Mouse (Mus musculus): ENCODE results near the gene Eif4ebp2. TPM values are rescaled to one million over a fixed set of nuclear protein-coding genes. Genes with fewer than 3 reads are reported as not detected.

Gene Eif4ebp2
- polyA plus RNA-seq, 1 experiment from 2014 or later = 43.6 TPM

DNA sequence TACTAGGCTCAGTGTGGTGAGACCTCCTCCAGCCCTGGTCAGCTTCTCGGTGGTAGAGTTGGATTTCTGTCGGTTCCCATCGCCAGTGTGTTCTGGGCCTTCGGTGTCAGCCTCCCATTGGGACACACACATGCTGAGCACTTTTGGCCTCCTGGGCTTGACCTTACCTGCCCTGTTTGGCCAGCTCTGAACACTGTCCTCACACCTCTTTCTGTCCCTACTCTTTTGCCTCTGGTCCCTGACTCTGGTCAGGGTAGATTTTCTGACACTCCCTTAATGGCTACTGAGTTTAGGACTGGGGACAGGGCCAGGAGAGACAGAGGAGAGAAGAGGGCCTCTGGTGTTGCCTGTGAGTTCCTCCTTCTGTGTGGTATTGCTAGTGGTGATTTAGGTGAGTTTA, 27.5 kb upstream of the Eif4ebp2 start:
- H3K27ac ChIP-seq (ENCODE audit: low read depth) = no peak overlapping the region
- 90% methylated on average over 4 of the region's 4 CpGs for WGBS (ENCODE audit: insufficient replicate concordance)
- H3K4me2 ChIP-seq (ENCODE audit: low read depth, low read length) = no peak overlapping the region
- DNase-seq (no peak), ATAC-seq (no peak)
- H3K9ac ChIP-seq (replicated peaks) = no peak overlapping the region
- no peak overlapping the region for H3K4me3 ChIP-seq (ENCODE audit: low read depth, low read length)
- H3K9me3 ChIP-seq (ENCODE audit: low read length) = no peaks in the 10 kb centered on the region
- H3K4me1 ChIP-seq (ENCODE audit: insufficient read depth) = peaks cover 10% of the 10 kb centered on the region
- TF ChIP-seq CTCF (IDR thresholded peaks at IDR 0.05; ENCODE audit: low read depth) (no peak), EP300 (IDR thresholded peaks at IDR 0.05; ENCODE audit: low read depth) (no peak)
- no peaks in the 10 kb centered on the region for H3K36me3 ChIP-seq (replicated peaks; ENCODE audit: insufficient read depth, low read length)
- no peaks in the 10 kb centered on the region for H3K27me3 ChIP-seq (ENCODE audit: insufficient read depth, low read length)

DNA sequence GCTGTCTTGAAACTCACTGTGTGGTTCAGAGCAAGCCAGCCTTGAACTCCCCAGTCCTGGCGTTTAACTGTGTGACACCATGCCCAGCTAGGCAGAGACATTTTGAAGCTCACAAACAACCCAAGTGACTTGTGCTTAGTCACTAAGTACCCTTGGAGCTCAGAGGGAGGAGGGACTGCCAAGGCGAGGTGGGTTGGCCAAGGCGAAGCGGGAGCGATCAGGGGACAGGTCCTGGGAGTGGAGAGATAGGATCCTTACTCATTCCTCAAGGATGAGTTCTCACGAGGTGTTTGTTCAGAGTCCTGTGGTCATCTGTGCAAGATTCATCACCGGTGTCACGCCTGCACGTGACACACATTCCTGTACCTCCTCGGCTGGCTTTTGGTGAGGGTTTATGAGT, 27.0 kb upstream of the Eif4ebp2 start:
- WGBS (ENCODE audit: insufficient replicate concordance) = 87% methylated on average over 10 of the region's 10 CpGs
- TF ChIP-seq EP300 (IDR thresholded peaks at IDR 0.05; ENCODE audit: low read depth) (no peak), CTCF (IDR thresholded peaks at IDR 0.05; ENCODE audit: low read depth) (no peak)

DNA sequence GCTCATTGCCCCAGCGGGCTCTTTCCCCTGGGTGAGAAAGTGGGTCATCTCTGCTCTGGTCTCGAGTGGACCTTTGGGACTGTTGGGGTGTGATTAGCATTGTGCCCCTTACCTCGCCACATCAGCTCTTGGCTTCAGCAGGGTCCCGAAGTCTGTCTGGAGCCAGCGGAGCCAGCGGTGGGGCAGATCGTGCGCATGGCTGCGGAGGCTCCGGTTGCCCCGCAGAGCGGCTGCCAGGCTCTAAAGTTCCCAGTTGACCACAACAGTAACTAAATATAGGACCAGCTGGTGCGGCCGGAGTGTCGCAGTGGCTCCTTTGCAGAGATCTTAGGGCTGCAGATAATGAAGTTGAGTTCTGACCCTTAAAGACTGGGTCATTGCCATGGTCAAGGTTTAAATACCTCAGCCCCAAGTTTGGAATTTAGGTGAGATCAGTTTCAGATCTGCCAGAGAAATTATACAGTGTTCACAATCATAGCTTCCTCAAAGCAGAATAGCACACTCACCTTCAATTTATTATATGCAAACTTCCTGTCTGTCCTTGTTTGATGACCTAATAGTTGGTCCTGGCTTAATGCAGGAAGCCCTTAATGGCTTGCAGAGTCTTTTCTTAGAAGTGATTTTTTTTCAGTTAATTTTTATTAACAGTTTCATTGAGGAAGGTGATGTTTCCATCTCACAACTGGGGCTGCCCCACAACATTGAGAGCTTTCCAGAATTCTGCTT, 24.1 kb upstream of the Eif4ebp2 start:
- TF ChIP-seq CTCF (IDR thresholded peaks at IDR 0.05; ENCODE audit: low read depth) (no peak), EP300 (IDR thresholded peaks at IDR 0.05; ENCODE audit: low read depth) (no peak)
- peak overlapping the region; percentile 74 for H3K9ac ChIP-seq (replicated peaks)
- H3K36me3 ChIP-seq (replicated peaks; ENCODE audit: insufficient read depth, low read length) = no peaks in the 10 kb centered on the region
- ATAC-seq (no peak), DNase-seq (no peak)
- no peaks in the 10 kb centered on the region for H3K27me3 ChIP-seq (ENCODE audit: insufficient read depth, low read length)
- peak overlapping the region; percentile 95 for H3K4me2 ChIP-seq (ENCODE audit: low read depth, low read length)
- peak overlapping the region; percentile 65 for H3K4me3 ChIP-seq (ENCODE audit: low read depth, low read length)
- H3K9me3 ChIP-seq (ENCODE audit: low read length) = no peaks in the 10 kb centered on the region
- H3K27ac ChIP-seq (ENCODE audit: low read depth) = peak overlapping the region; percentile 88
- 5% methylated on average over 15 of the region's 15 CpGs for WGBS (ENCODE audit: insufficient replicate concordance)
- peaks cover 12% of the 10 kb centered on the region for H3K4me1 ChIP-seq (ENCODE audit: insufficient read depth)

More for the DNA sequence above, 27.0 kb upstream of the Eif4ebp2 start:
- Histone ChIP-seq H3K4me1 (ENCODE audit: insufficient read depth) (peaks cover 12% of the 10 kb centered on the region), H3K36me3 (replicated peaks; ENCODE audit: insufficient read depth, low read length) (no peaks in the 10 kb centered on the region), H3K4me3 (ENCODE audit: low read depth, low read length) (no peak overlapping the region), H3K27ac (ENCODE audit: low read depth) (no peak overlapping the region), H3K27me3 (ENCODE audit: insufficient read depth, low read length) (no peaks in the 10 kb centered on the region), H3K4me2 (ENCODE audit: low read depth, low read length) (no peak overlapping the region), H3K9me3 (ENCODE audit: low read length) (no peaks in the 10 kb centered on the region), H3K9ac (replicated peaks) (no peak overlapping the region)
- no peak for ATAC-seq
- no peak for DNase-seq

DNA sequence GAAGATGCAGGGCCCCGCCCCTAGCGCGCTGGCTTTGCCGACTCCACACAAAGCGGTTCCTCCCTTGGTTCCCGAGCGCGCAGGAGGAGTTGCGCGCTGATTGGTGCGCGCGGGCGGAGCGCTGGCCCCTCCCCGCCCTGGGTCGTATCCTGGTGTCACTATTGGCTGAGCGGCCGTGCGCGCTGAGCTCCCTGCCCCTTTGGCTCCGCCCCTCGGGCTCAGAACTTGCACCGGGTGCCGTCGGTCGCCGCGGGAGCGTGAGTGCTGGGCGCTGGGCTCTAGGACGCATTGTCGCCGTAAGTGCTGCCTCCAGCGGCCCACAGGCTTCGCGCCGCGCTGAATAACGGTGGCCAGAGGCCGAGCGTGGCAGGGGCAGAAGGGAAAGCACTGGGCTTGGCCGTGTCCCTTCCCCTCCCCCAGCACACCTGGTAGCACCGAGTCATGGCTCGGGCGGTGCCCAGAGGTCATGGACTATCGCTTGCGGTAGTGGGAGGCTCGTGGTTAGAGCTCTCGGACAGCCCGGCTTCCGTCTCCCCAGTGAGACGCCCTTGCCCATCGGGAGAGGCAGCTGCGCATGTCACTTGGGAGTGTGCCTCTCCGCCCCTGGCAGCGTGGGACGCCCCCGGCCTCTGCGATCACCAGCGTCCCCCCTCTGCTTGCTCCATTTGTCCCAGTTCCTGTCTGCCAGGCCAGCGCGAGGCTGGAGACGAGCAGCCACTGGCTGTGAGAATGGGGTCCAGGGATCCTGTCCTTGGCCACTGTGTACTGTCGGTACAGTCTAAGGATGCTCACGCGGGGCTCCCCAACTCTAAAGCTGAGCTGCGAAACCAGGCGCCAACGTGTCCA, 23.4 kb upstream of the Eif4ebp2 start, which contains the start of gene Lrrc20:
Gene Lrrc20 (plus strand): TSS at position 208 of the 846 bp plus-strand sequence.
- Histone ChIP-seq H3K27me3 (ENCODE audit: insufficient read depth, low read length) (no peaks in the 10 kb centered on the region), H3K27ac (ENCODE audit: low read depth) (peak within 1 kb of the TSS; percentile 88), H3K36me3 (replicated peaks; ENCODE audit: insufficient read depth, low read length) (no peaks in the 10 kb centered on the region), H3K4me3 (ENCODE audit: low read depth, low read length) (peak within 1 kb of the TSS; percentile 65), H3K4me2 (ENCODE audit: low read depth, low read length) (peak within 1 kb of the TSS; percentile 95), H3K4me1 (ENCODE audit: insufficient read depth) (peaks cover 12% of the 10 kb centered on the region), H3K9ac (replicated peaks) (peak within 1 kb of the TSS; percentile 74), H3K9me3 (ENCODE audit: low read length) (no peaks in the 10 kb centered on the region)
- TF ChIP-seq CTCF (IDR thresholded peaks at IDR 0.05; ENCODE audit: low read depth) = peak; percentile 34
- no peak for TF ChIP-seq EP300 (IDR thresholded peaks at IDR 0.05; ENCODE audit: low read depth)
- peak; percentile 96 for DNase-seq
- ATAC-seq = peak; percentile 98
- 2% methylated on average over 70 of the region's 70 CpGs for WGBS (ENCODE audit: insufficient replicate concordance)

DNA sequence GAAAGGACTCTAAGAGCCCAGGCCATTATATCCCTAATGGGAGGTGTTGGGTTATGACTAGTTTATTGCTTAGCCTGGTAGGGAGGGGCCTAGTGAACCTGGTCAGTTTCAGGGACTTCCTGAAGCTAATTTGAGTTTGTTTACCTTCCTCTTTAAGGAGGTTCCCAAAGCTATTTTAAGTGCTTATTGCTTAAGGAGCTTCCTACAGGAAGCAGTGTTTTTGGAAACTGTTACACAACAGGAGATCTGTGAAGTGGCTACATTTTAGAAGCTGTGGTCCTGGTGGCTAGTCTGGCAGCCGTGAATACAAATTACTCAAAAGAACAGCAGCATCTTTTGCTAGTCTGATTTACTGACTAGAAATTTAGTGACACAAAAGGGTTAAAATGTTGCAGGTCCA, 21.9 kb upstream of the Eif4ebp2 start:
- 36% methylated on average over 1 of the region's 1 CpGs for WGBS (ENCODE audit: insufficient replicate concordance)

DNA sequence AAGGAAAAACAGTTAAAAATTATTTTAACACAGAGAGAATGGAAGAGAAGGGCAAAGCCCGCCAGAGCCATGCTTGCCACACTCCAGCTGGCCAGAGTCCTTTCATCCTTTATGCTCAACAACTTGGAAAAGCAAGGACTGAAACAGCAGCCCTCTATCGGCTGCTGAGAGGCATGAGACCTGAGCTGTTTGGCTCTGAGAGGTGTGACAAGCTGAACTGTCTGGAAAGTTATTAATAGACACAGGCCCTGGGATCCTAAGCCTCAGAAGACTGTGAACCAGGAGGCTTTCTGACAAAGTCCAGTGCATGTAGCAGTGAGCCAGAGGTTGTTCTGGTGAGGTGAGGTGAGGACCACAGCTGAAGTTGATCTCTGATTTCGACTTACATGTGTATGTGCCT, 21.2 kb upstream of the Eif4ebp2 start:
- no peak overlapping the region for H3K4me2 ChIP-seq (ENCODE audit: low read depth, low read length)
- ATAC-seq (no peak), DNase-seq (no peak)
- peaks cover 12% of the 10 kb centered on the region for H3K4me1 ChIP-seq (ENCODE audit: insufficient read depth)
- H3K4me3 ChIP-seq (ENCODE audit: low read depth, low read length) = no peak overlapping the region
- no peak for TF ChIP-seq CTCF (IDR thresholded peaks at IDR 0.05; ENCODE audit: low read depth)
- TF ChIP-seq EP300 (IDR thresholded peaks at IDR 0.05; ENCODE audit: low read depth) = no peak
- no peak overlapping the region for H3K9ac ChIP-seq (replicated peaks)
- H3K27ac ChIP-seq (ENCODE audit: low read depth) = no peak overlapping the region
- WGBS (ENCODE audit: insufficient replicate concordance) = 74% methylated on average over 3 of the region's 3 CpGs
- no peaks in the 10 kb centered on the region for H3K27me3 ChIP-seq (ENCODE audit: insufficient read depth, low read length)
- no peaks in the 10 kb centered on the region for H3K9me3 ChIP-seq (ENCODE audit: low read length)
- H3K36me3 ChIP-seq (replicated peaks; ENCODE audit: insufficient read depth, low read length) = no peaks in the 10 kb centered on the region

More for the DNA sequence above, 21.9 kb upstream of the Eif4ebp2 start:
- peaks cover 12% of the 10 kb centered on the region for H3K4me1 ChIP-seq (ENCODE audit: insufficient read depth)
- H3K27me3 ChIP-seq (ENCODE audit: insufficient read depth, low read length) = no peaks in the 10 kb centered on the region
- ATAC-seq (no peak), DNase-seq (no peak)
- H3K9ac ChIP-seq (replicated peaks) = no peak overlapping the region
- no peak overlapping the region for H3K27ac ChIP-seq (ENCODE audit: low read depth)
- no peaks in the 10 kb centered on the region for H3K36me3 ChIP-seq (replicated peaks; ENCODE audit: insufficient read depth, low read length)
- no peak overlapping the region for H3K4me2 ChIP-seq (ENCODE audit: low read depth, low read length)
- no peaks in the 10 kb centered on the region for H3K9me3 ChIP-seq (ENCODE audit: low read length)
- H3K4me3 ChIP-seq (ENCODE audit: low read depth, low read length) = no peak overlapping the region
- TF ChIP-seq CTCF (IDR thresholded peaks at IDR 0.05; ENCODE audit: low read depth) (no peak), EP300 (IDR thresholded peaks at IDR 0.05; ENCODE audit: low read depth) (no peak)

All from liver, postnatal 0 days (tissue).